Mouse (Mus musculus): ENCODE data around the gene Dock6. TPM values are rescaled to one million over a fixed set of nuclear protein-coding genes. Genes with fewer than 3 reads are reported as not detected.
"Not testable (repeated sequence)": the region's sequence is repeated elsewhere in the genome, so short reads cannot be mapped to it uniquely, and the experiment has no call there.

Gene Dock6
- polyA plus RNA-seq, 1 experiment from 2014 or later, result 37.4 TPM

DNA sequence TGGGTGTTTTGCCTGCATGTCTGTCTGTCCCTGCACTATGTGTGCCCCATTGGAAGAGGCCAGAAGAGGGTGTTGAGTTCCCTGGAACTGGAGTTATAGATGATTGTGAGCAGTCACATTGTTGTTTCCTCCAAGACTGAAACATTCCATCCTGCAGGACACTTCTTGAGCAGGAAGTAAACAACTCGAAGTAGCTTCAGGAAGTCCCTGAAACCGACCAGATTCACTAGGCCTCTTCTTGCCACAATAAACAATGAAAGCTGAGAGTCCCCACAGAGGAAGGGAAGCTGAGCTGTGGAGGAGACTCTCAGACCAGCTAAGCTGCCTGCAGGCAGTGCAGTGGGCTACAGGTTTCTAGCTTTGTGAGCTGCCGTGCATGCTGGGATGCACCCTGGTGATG is 74.7 kb downstream of the Dock6 start:
- H3K9me3 ChIP-seq (ENCODE audit: control insufficient read depth, low read length), result no peaks in the 10 kb centered on the region
- H3K36me3 ChIP-seq (ENCODE audit: control insufficient read depth, insufficient read depth, low read length), result peaks cover 44% of the 10 kb centered on the region
- no peaks in the 10 kb centered on the region for H3K27me3 ChIP-seq (ENCODE audit: control insufficient read depth, insufficient read depth, low read length)
- H3K4me3 ChIP-seq (ENCODE audit: low read depth, low read length), result no peak overlapping the region
- no peak for ATAC-seq (ENCODE audit: insufficient number of reproducible peaks, low FRiP score, low TSS enrichment, low read depth)
- WGBS, result 95% methylated on average over 3 of the region's 3 CpGs
- DNase-seq (ENCODE audit: low spot score), result no peak
- H3K27ac ChIP-seq (replicated peaks; ENCODE audit: low read depth, low read length), result no peak overlapping the region
- no peak overlapping the region for H3K4me2 ChIP-seq (ENCODE audit: low read depth, severe bottlenecking)
- H3K4me1 ChIP-seq (ENCODE audit: control insufficient read depth, insufficient read depth, low read length), result 0 out of 2 replicates have a peak, but pooled peaks cover 2% of the 10 kb centered on the region
- H3K9ac ChIP-seq (ENCODE audit: low read length), result no peak overlapping the region

DNA sequence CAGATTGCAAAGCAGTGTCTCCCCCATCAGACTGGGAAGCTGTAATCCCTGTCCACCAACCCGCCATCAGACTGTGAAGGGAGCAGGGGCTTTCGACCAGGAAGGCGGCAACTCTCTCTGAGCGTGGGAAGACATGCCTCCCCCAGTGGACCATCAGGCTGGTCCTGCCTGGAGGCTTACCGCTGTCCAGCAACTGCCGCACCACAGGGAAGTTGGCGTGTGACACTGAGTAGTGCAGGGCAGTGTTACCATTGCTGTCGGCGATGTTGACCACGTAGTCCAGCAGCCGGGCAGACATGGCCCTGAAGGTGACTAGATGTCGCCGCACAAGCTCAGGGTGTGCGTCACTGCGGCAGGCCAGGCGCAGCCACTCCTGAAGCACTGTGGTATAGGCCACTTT is 78.1 kb downstream of the Dock6 start:
- no peak overlapping the region for H3K4me3 ChIP-seq (ENCODE audit: low read depth, low read length)
- H3K27ac ChIP-seq (replicated peaks; ENCODE audit: low read depth, low read length), result no peak overlapping the region
- DNase-seq (ENCODE audit: low spot score) (no peak), ATAC-seq (ENCODE audit: insufficient number of reproducible peaks, low FRiP score, low TSS enrichment, low read depth) (no peak)
- no peak overlapping the region for H3K4me2 ChIP-seq (ENCODE audit: low read depth, severe bottlenecking)
- H3K27me3 ChIP-seq (ENCODE audit: control insufficient read depth, insufficient read depth, low read length), result no peaks in the 10 kb centered on the region
- H3K9me3 ChIP-seq (ENCODE audit: control insufficient read depth, low read length), result no peaks in the 10 kb centered on the region
- H3K9ac ChIP-seq (ENCODE audit: low read length), result no peak overlapping the region
- 95% methylated on average over 16 of the region's 16 CpGs for WGBS
- peaks cover 4% of the 10 kb centered on the region; the same call in 1 of the 2 replicates for H3K4me1 ChIP-seq (ENCODE audit: control insufficient read depth, insufficient read depth, low read length)
- H3K36me3 ChIP-seq (ENCODE audit: control insufficient read depth, insufficient read depth, low read length), result peaks cover 39% of the 10 kb centered on the region

DNA sequence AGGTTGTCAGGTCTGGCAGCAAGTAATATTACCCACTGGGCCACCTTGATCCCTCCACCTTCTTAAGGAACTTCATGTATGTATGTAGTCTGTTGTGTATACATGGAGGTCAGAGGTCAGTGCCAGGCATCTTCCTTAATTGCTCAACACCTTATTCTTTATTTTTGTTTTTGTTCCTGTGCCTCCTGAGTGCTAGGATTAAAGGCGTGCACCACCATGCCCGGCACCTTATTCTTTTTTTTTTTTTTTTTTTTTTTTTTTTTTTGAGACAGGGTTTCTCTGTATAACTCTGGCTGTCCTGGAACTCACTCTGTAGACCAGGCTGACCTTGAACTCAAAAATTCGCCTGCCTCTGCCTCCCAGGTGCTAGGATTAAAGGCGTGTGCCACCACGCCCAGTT is 79.0 kb downstream of the Dock6 start:
- not testable (repeated sequence) for H3K27ac ChIP-seq (replicated peaks; ENCODE audit: low read depth, low read length); H3K27me3 ChIP-seq (ENCODE audit: control insufficient read depth, insufficient read depth, low read length); H3K9ac ChIP-seq (ENCODE audit: low read length); H3K9me3 ChIP-seq (ENCODE audit: control insufficient read depth, low read length); ATAC-seq (ENCODE audit: insufficient number of reproducible peaks, low FRiP score, low TSS enrichment, low read depth); H3K4me3 ChIP-seq (ENCODE audit: low read depth, low read length); DNase-seq (ENCODE audit: low spot score); H3K4me2 ChIP-seq (ENCODE audit: low read depth, severe bottlenecking)
- WGBS, result 83% methylated on average over 5 of the region's 5 CpGs
- H3K4me1 ChIP-seq (ENCODE audit: control insufficient read depth, insufficient read depth, low read length), result peaks cover 12% of the 10 kb centered on the region
- peaks cover 39% of the 10 kb centered on the region for H3K36me3 ChIP-seq (ENCODE audit: control insufficient read depth, insufficient read depth, low read length)

DNA sequence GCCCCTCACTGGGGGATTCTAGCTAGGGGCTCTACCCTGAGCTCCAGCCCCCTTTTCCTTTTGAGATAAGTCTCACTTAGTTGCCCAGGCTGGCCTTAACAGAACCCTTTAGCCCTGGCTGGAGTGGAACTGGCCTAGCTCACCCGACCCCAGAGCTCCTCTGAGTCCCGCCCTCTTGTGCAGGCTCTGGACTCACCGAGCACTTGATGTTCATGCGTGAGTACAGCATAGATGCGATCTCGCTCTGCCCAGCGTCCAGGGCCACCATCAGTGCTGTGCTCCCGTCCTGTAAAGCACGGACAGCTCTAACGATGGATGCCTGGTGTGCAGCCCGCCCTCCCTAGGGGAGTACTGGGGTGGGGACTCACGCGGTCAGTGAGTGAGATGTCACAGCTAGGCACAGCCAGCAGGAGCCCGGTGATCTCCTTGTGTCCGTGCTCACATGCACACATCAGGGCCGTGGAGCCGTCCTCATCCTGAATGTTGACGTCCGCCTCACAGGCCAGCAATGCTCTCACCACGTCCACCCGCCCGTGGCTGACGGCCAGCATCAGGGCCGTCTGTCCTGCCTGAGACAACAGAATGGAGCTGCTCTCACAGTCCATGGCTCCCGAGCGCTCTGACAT is 82.8 kb downstream of the Dock6 start:
- 82% methylated on average over 26 of the region's 26 CpGs for WGBS
- Histone ChIP-seq H3K27ac (replicated peaks; ENCODE audit: low read depth, low read length) (0 out of 2 replicates have a peak overlapping the region, but pooled peaks have one; percentile 36), H3K4me2 (ENCODE audit: low read depth, severe bottlenecking) (no peak overlapping the region)

DNA sequence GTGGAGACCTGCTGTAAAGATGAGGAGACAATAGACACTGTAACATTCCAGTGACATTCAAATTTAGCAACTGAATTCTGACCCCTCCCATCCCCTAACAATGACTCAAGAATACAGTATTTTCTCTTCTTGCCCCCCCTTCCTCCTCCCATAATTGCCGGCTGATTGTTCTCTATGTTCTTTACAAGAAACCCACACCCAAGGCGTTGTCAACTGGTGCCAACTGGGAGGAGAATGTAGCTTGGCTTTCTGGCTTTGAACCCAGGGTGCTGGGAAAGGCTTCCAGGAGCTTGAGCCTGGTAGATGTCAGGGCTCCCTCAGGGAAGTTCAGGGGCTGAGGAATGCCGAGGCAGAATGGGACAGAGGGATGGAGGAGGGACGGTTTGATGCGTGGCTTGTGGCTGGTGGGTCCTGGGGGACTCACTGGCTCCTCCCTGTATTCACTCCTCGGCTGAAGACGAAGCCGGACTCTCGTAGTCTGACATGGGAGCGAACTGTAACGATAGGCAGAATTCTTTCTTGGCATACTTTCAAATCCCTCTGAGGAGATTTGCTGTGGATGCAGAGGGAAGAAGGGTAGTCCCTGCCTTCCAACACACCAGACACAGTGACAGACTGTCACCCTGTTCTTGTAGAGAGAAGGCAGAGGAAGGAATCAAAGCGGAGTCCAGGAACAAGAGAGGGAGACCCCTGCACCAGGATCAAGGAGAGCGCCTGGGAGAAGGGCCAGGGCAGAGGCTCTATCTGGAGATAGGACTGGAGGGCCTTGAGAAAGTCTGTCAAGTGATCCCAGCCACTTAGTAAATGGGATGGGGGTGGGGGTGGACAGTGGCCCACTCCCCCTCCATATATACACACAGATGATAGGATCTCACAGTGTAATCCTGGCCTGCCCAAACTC is 83.7 kb downstream of the Dock6 start:
- 68% methylated on average over 13 of the region's 13 CpGs for WGBS
- no peaks in the 10 kb centered on the region for H3K27me3 ChIP-seq (ENCODE audit: control insufficient read depth, insufficient read depth, low read length)
- 0 out of 2 replicates have a peak overlapping the region, but pooled peaks have one; percentile 27 for H3K9ac ChIP-seq (ENCODE audit: low read length)
- H3K36me3 ChIP-seq (ENCODE audit: control insufficient read depth, insufficient read depth, low read length), result peaks cover 18% of the 10 kb centered on the region
- peak overlapping the region; percentile 96 for H3K27ac ChIP-seq (replicated peaks; ENCODE audit: low read depth, low read length)
- DNase-seq (ENCODE audit: low spot score), result no peak
- H3K4me2 ChIP-seq (ENCODE audit: low read depth, severe bottlenecking), result peak overlapping the region; percentile 17
- peaks cover 22% of the 10 kb centered on the region for H3K4me1 ChIP-seq (ENCODE audit: control insufficient read depth, insufficient read depth, low read length)
- no peaks in the 10 kb centered on the region for H3K9me3 ChIP-seq (ENCODE audit: control insufficient read depth, low read length)
- ATAC-seq (ENCODE audit: insufficient number of reproducible peaks, low FRiP score, low TSS enrichment, low read depth), result no peak; the same call in 1 of the 2 replicates
- H3K4me3 ChIP-seq (ENCODE audit: low read depth, low read length), result no peak overlapping the region

More for the DNA sequence above, 82.8 kb downstream of the Dock6 start:
- no peaks in the 10 kb centered on the region for H3K9me3 ChIP-seq (ENCODE audit: control insufficient read depth, low read length)
- no peak overlapping the region; the same call in 1 of the 2 replicates for H3K4me3 ChIP-seq (ENCODE audit: low read depth, low read length)
- no peak; the same call in 1 of the 2 replicates for ATAC-seq (ENCODE audit: insufficient number of reproducible peaks, low FRiP score, low TSS enrichment, low read depth)
- H3K9ac ChIP-seq (ENCODE audit: low read length), result no peak overlapping the region
- H3K4me1 ChIP-seq (ENCODE audit: control insufficient read depth, insufficient read depth, low read length), result peaks cover 22% of the 10 kb centered on the region
- no peak for DNase-seq (ENCODE audit: low spot score)
- peaks cover 26% of the 10 kb centered on the region for H3K36me3 ChIP-seq (ENCODE audit: control insufficient read depth, insufficient read depth, low read length)
- no peaks in the 10 kb centered on the region for H3K27me3 ChIP-seq (ENCODE audit: control insufficient read depth, insufficient read depth, low read length)

DNA sequence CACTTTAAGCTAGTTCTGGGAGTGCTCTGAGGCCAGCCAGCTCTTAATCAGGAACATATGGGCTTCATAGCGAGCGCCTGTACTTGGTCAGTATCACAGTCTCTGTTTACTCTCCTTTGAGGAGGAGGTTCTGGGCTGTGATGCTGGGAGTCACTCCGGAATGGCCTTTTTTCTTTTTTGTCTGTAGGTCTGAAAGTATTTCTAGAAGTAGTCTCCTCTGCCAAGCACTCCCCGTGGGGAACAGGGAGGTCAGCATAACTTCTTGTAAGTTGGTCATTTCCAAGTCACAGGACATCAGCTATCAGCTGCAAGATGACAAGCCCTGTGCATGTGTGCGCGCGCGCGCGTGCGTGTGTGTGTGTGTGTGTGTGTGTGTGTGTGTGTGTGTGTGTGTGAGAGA is 84.5 kb downstream of the Dock6 start:
- no peaks in the 10 kb centered on the region for H3K27me3 ChIP-seq (ENCODE audit: control insufficient read depth, insufficient read depth, low read length)
- H3K4me3 ChIP-seq (ENCODE audit: low read depth, low read length), result no peak overlapping the region
- H3K9ac ChIP-seq (ENCODE audit: low read length), result peak overlapping the region; percentile 17; the same call in 1 of the 2 replicates
- peak; percentile 74 for DNase-seq (ENCODE audit: low spot score)
- H3K36me3 ChIP-seq (ENCODE audit: control insufficient read depth, insufficient read depth, low read length), result peaks cover 17% of the 10 kb centered on the region
- ATAC-seq (ENCODE audit: insufficient number of reproducible peaks, low FRiP score, low TSS enrichment, low read depth), result peak; percentile 72; the same call in 1 of the 2 replicates
- H3K9me3 ChIP-seq (ENCODE audit: control insufficient read depth, low read length), result no peaks in the 10 kb centered on the region
- H3K27ac ChIP-seq (replicated peaks; ENCODE audit: low read depth, low read length), result peak overlapping the region; percentile 96
- 30% methylated on average over 11 of the region's 11 CpGs for WGBS
- H3K4me1 ChIP-seq (ENCODE audit: control insufficient read depth, insufficient read depth, low read length), result peaks cover 22% of the 10 kb centered on the region
- peak overlapping the region; percentile 17 for H3K4me2 ChIP-seq (ENCODE audit: low read depth, severe bottlenecking)

DNA sequence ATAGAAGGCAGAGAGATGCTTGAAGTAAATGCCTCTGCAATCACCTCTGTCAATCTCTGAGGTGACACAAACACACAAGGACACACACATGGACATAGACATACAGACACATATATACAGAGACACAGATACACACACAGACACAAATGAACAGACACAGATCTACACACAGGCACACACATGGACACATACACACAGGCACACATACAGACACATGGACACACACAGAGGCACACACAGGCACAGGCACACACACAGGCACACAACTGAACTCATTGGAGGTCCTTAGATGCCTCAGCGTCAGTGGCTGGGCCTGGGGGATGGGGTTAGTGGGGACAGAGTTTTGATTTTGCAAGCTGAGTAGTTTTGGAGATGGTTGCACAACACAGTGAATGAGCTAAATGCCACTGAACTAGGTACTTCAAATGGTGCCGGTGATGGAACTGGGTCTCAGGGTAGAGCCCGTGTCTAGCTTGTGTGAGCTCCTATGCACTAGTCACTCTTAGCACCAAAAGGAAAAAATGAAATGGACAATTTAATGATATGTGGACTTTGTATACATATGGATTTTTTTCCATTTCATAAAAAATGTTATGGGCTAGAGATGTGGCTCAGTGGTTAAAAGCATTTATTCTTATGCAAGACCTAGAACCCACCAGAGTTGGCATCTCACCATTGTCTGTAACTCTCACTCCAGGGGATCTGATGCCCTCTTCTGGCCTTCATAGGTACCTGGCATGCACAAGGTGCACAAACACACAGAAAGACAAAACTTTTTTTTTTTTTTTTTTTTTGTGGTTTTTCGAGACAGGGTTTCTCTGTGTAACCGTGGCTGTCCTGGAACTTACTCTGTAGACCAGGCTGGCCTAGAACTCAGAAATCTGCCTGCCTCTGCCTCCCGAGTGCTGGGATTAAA is 88.1 kb downstream of the Dock6 start:
- H3K9me3 ChIP-seq (ENCODE audit: control insufficient read depth, low read length), result no peaks in the 10 kb centered on the region
- ATAC-seq (ENCODE audit: insufficient number of reproducible peaks, low FRiP score, low TSS enrichment, low read depth) (no peak), DNase-seq (ENCODE audit: low spot score) (no peak)
- H3K4me1 ChIP-seq (ENCODE audit: control insufficient read depth, insufficient read depth, low read length), result peaks cover 17% of the 10 kb centered on the region
- peaks cover 9% of the 10 kb centered on the region; the same call in 1 of the 2 replicates for H3K36me3 ChIP-seq (ENCODE audit: control insufficient read depth, insufficient read depth, low read length)
- no peak overlapping the region for H3K4me2 ChIP-seq (ENCODE audit: low read depth, severe bottlenecking)
- H3K9ac ChIP-seq (ENCODE audit: low read length), result no peak overlapping the region
- no peaks in the 10 kb centered on the region for H3K27me3 ChIP-seq (ENCODE audit: control insufficient read depth, insufficient read depth, low read length)
- no peak overlapping the region for H3K27ac ChIP-seq (replicated peaks; ENCODE audit: low read depth, low read length)
- no peak overlapping the region for H3K4me3 ChIP-seq (ENCODE audit: low read depth, low read length)
- 95% methylated on average over 6 of the region's 6 CpGs for WGBS

DNA sequence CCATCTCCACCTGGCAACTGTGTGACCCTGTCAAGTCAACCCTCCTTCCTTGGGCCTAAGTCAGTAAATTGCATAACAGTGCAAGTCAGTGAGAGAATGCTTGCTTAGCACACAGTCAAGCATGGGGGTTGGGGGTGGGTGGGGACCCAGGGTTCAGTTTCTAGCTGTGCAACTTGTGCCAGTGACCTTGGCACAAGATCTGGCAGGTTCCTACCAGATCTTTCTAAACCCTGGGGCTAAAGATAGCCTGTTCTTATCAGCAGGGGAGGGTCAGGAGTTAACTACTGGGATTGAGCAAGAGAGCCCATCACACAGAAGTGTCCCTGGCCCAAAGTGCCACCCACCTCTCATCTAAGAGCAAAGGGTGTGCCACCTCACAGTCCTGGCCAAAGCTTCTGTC is 90.3 kb downstream of the Dock6 start:
- no peak overlapping the region for H3K27ac ChIP-seq (replicated peaks; ENCODE audit: low read depth, low read length)
- peaks cover 3% of the 10 kb centered on the region; the same call in 1 of the 2 replicates for H3K36me3 ChIP-seq (ENCODE audit: control insufficient read depth, insufficient read depth, low read length)
- H3K4me3 ChIP-seq (ENCODE audit: low read depth, low read length), result no peak overlapping the region
- DNase-seq (ENCODE audit: low spot score), result no peak
- no peak for ATAC-seq (ENCODE audit: insufficient number of reproducible peaks, low FRiP score, low TSS enrichment, low read depth)
- H3K4me2 ChIP-seq (ENCODE audit: low read depth, severe bottlenecking), result no peak overlapping the region
- H3K4me1 ChIP-seq (ENCODE audit: control insufficient read depth, insufficient read depth, low read length), result peaks cover 7% of the 10 kb centered on the region; the same call in 1 of the 2 replicates
- no peak overlapping the region for H3K9ac ChIP-seq (ENCODE audit: low read length)
- H3K27me3 ChIP-seq (ENCODE audit: control insufficient read depth, insufficient read depth, low read length), result no peaks in the 10 kb centered on the region
- no peaks in the 10 kb centered on the region for H3K9me3 ChIP-seq (ENCODE audit: control insufficient read depth, low read length)
